Mouse (Mus musculus) spleen, postnatal 10 days (tissue): ENCODE measurements around the gene Il17rb.

Source experiments
- DNase-seq, 2 experiments: peaks; one replicate each; pipeline ENCODE4 v3.0.0; 2021 to 2022; ENCODE audit warnings: low spot score in 2 of 2

Il17rb gene

GRCm38 (mm10) chr14:29968075-29968821, 40.4 kb downstream of the Il17rb start, which contains the start of gene Selenok:
Gene Selenok, plus strand, starts transcription at chr14:29968308.
- DNase-seq = peak; percentile 82 to 95

- no peak for DNase-seq
These were observed 41.1 kb downstream of the Il17rb start for GRCm38 (mm10) chr14:29967611-29968010.

GRCm38 (mm10) chr14:29957393-29957792, 51.3 kb downstream of the Il17rb start:
- no peak for DNase-seq

- no peak for DNase-seq
These were observed 57.9 kb downstream of the Il17rb start for GRCm38 (mm10) chr14:29950805-29951204.

- no peak for DNase-seq
These were observed 61.9 kb downstream of the Il17rb start for GRCm38 (mm10) chr14:29946761-29947309.
